Mouse (Mus musculus) liver, embryonic 16.5 days (tissue): ENCODE results near the gene Grik3. TPM values are rescaled to one million over a fixed set of nuclear protein-coding genes. Genes with fewer than 3 reads are reported as not detected.

ENCODE experiments used
- ATAC-seq: fragments of 200-750 bp; cut with Nextera tagmentation; 2 replicates; pipeline ENCODE4 v1.8.0; 2017; ENCODE audit warnings: low read depth, mild to moderate bottlenecking, moderate number of reproducible peaks, moderate library complexity
- H3K27ac ChIP-seq: fragments of 300-500 bp; sonication (generic); 2 replicates; pipeline ENCODE4 v1.5.1; 2014; ENCODE audit warnings: mild to moderate bottlenecking, low read length
- H3K27me3 ChIP-seq: fragments of 300-500 bp; sonication (generic); 2 replicates; pipeline ENCODE4 v1.6.1; 2014; ENCODE audit warnings: low read depth, low read length, mixed read lengths; ENCODE audit not compliant: control insufficient read depth, insufficient read depth
- H3K36me3 ChIP-seq: fragments of 300-500 bp; sonication (generic); 2 replicates; pipeline ENCODE4 v1.6.1; 2014; ENCODE audit warnings: mild to moderate bottlenecking; ENCODE audit not compliant: control insufficient read depth, insufficient read depth
- H3K4me1 ChIP-seq: fragments of 300-500 bp; sonication (generic); 2 replicates; pipeline ENCODE4 v1.6.1; 2014; ENCODE audit warnings: low read depth, low read length, mixed read lengths; ENCODE audit not compliant: control insufficient read depth
- H3K4me2 ChIP-seq: fragments of 300-500 bp; sonication (generic); 2 replicates; pipeline ENCODE4 v1.6.1; 2014; ENCODE audit warnings: low read depth, low read length, mixed read lengths
- H3K4me3 ChIP-seq: fragments of 300-500 bp; sonication (generic); 2 replicates; pipeline ENCODE4 v1.5.1; 2014; ENCODE audit warnings: low read depth, mild to moderate bottlenecking, low read length
- H3K9ac ChIP-seq: fragments of 300-500 bp; sonication (generic); 2 replicates; pipeline ENCODE4 v1.6.1; 2014; ENCODE audit warnings: low read depth, low read length
- H3K9me3 ChIP-seq: fragments of 300-500 bp; sonication (generic); replicated peaks from 2 replicates; pipeline ENCODE4 v1.6.1; 2016; ENCODE audit warnings: low read length; ENCODE audit not compliant: control insufficient read depth
- WGBS: fragments of 180-500 bp; shearing (Covaris S2); extraction: QIAGEN DNeasy Blood & Tissue Kit; methylation state at CpG from one replicate; pipeline ENCODE4 v1.1.7; 2014; ENCODE audit not compliant: insufficient replicate concordance; 5-methylcytosine and 5-hydroxymethylcytosine counted together
- polyA plus RNA-seq: library from polyadenylated mRNA; unstranded; fragments of >200 nt; fragmentation: Nextera tagmentation; extraction: Ambion mirVana; gene quantifications from 2 replicates; pipeline ENCODE4 v1.2.1, GENCODE M21; 2015

Gene Grik3
- polyA plus RNA-seq, 1 experiment from 2014 or later = not detected

DNA sequence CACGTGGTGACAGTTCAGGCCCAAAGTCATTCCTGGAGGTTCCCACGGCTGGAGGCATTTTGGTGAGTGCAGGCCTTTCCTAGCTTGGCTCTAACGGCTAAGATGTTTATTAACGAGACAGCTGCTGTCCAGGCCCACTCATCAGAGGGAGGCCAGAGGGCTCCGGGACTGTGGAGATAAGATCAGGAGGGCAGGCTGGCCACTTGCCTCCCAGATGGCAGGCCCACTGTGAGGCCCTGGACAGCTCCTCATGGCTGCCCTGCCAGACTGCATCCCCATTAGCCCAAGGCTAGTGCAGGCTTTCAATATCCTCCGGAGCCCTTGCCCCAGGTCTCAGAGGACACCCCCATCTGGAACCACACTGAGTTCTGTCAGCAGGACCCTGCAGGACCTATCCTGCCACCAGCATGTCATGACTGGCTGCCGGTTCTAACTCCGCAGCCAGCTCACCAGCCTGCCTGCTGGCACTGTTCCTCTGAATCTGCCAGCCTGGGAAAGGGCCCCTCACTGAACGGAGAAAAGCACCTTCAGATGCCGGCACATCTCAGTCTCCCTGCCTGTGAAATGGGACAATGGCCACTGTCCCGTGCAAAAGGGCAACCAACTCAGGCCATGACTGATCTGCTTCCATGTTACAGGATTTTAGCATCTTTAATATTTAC, 20.7 kb upstream of the Grik3 start:
- Histone ChIP-seq H3K27ac (no peak overlapping the region), H3K4me3 (no peak overlapping the region), H3K27me3 (no peaks in the 10 kb centered on the region), H3K9me3 (no peaks in the 10 kb centered on the region), H3K9ac (no peak overlapping the region), H3K36me3 (no peaks in the 10 kb centered on the region), H3K4me2 (no peak overlapping the region), H3K4me1 (no peaks in the 10 kb centered on the region)
- no peak for ATAC-seq
- 39% methylated on average over 11 of the region's 11 CpGs for WGBS

DNA sequence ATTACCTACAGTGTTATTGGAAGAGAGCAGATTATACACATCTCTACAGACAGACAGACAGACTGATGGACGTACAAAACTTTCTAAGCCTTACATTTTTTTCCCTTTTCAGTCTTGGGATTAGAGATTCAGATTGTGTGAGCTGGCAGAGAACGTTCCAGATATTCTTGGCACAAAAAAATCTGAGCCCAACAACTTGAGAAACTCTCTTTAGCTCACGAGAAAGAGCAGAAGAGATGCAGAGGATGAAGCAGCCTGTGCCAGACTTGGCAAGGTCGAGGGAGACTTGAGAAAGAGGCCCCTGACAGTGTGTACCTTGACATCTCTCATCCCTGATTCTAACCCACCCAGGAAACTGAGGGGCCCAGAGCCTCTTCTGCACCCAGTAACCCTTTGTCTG, 15.6 kb upstream of the Grik3 start:
- no peaks in the 10 kb centered on the region for H3K9me3 ChIP-seq
- H3K4me1 ChIP-seq = no peaks in the 10 kb centered on the region
- H3K27ac ChIP-seq = no peak overlapping the region
- H3K4me2 ChIP-seq = no peak overlapping the region
- H3K9ac ChIP-seq = no peak overlapping the region
- no peak overlapping the region for H3K4me3 ChIP-seq
- WGBS = 50% methylated on average over 4 of the region's 4 CpGs
- no peak for ATAC-seq
- H3K27me3 ChIP-seq = no peaks in the 10 kb centered on the region
- H3K36me3 ChIP-seq = no peaks in the 10 kb centered on the region

DNA sequence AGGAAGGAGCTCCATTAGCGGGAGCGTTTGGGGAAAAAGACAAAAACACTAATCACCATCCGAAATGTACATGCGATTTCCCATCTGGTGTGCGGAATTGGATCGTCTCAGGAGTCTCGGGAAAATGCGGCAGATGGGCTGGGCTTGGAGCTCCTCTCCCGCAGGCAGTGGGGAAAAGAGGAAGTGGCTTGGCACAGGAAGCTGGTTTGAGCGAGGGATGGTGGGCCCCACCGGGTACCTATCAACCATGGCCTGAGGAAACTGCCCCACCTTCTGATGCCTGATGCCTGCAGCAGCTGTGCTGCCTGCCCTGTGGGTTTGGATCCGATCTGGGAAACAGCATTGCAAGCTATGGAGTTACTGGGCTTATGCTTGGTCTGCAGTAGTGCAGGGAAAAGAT, 12.4 kb upstream of the Grik3 start:
- no peak overlapping the region for H3K9ac ChIP-seq
- WGBS = 27% methylated on average over 12 of the region's 12 CpGs
- no peaks in the 10 kb centered on the region for H3K36me3 ChIP-seq
- H3K4me1 ChIP-seq = no peaks in the 10 kb centered on the region
- no peaks in the 10 kb centered on the region for H3K9me3 ChIP-seq
- no peak overlapping the region for H3K27ac ChIP-seq
- H3K4me2 ChIP-seq = no peak overlapping the region
- H3K27me3 ChIP-seq = peaks cover 4% of the 10 kb centered on the region; the same call in 1 of the 2 replicates
- ATAC-seq = no peak
- H3K4me3 ChIP-seq = no peak overlapping the region

DNA sequence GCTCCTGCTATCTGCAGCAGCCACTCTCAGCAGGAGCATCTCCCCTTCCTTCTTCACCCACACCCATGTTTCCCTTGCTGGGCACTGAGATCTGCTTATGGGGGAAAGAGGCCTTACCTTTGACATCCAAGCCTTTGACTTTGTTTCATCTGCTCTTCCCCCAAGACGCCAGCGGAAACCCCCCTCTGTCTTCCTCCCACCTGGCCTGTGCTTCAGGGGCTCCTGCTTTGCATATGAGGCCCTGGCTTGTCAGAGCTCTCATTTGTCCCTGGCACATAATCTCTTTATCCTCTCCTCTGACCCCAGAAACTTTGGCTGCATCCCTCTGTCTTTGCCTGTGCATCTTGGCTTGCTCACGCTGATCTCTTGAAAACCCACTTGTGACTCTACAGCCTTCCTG, 9.2 kb upstream of the Grik3 start:
- Histone ChIP-seq H3K4me2 (no peak overlapping the region), H3K4me3 (no peak overlapping the region), H3K27me3 (peaks cover 17% of the 10 kb centered on the region), H3K9me3 (no peaks in the 10 kb centered on the region), H3K36me3 (no peaks in the 10 kb centered on the region), H3K9ac (no peak overlapping the region), H3K27ac (no peak overlapping the region), H3K4me1 (no peaks in the 10 kb centered on the region)
- WGBS = 23% methylated on average over 3 of the region's 3 CpGs
- ATAC-seq = no peak

DNA sequence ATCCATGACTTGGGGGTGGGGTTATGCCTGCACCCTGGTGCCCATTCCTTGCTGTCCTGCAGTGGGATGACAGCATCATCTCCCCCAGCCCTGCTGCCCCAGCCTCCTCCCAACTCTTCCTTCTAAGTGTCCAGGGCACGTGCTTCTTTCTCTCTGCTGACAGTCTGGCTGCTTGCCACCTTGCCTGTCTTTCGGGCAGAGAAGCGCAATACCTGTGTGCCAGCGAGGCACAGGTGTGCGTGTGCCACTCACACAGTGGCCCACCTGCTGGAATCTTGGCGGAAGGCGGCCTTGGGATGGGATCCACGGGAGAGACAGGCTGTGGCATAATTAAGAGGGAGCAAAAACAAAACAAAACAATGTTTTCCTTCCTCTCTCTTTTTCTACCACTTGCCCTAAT, 6.4 kb upstream of the Grik3 start:
- WGBS = 24% methylated on average over 8 of the region's 8 CpGs
- no peak for ATAC-seq
- H3K27ac ChIP-seq = no peak overlapping the region
- H3K4me1 ChIP-seq = no peaks in the 10 kb centered on the region
- no peak overlapping the region for H3K4me3 ChIP-seq
- H3K9ac ChIP-seq = no peak overlapping the region
- H3K36me3 ChIP-seq = no peaks in the 10 kb centered on the region
- no peak overlapping the region for H3K4me2 ChIP-seq
- peaks cover 45% of the 10 kb centered on the region for H3K27me3 ChIP-seq
- no peaks in the 10 kb centered on the region for H3K9me3 ChIP-seq

DNA sequence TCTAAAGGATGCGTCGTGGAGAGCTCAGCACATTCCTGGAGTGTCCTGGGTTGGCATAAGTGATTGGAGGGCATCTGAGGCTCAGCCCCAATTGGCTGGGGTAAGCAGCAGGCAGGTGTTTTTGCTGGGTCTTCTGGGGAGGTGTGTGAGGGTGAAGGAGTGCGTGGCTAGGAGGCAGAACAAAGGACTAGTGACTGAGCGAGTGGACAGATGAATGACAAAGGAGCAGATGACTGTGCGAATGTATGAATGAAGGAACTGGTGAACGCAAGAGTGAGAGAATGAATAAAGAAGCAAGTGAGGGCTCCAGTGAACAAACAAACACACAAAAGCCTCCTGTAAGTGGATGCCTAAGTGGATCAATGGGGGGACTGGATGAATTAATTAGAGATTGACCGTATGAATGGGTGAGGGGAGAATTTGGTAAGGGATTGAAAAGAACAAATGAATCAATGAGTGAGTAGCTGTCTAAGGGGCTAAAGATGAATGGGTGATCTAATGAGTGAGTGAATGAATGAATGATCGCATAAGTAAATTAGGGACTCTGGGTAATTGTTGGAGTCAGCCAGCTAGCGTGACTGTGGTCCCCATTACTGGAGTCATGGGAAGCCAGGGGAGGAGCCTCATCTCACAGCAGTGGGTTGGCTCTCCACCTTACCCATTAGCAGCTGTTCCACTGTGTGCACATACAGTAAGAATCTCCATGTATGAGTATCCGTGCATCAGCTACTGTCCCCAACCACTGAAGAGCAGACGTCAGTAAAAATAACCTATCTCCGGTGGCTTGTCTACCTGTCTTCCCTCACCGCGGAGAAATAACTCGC, 4.9 kb upstream of the Grik3 start:
- H3K27ac ChIP-seq = no peak overlapping the region
- H3K27me3 ChIP-seq = peaks cover 60% of the 10 kb centered on the region
- H3K9me3 ChIP-seq = no peaks in the 10 kb centered on the region
- ATAC-seq = no peak
- 40% methylated on average over 15 of the region's 15 CpGs for WGBS
- no peaks in the 10 kb centered on the region for H3K36me3 ChIP-seq
- H3K9ac ChIP-seq = no peak overlapping the region
- no peak overlapping the region for H3K4me3 ChIP-seq
- H3K4me2 ChIP-seq = no peak overlapping the region
- no peaks in the 10 kb centered on the region for H3K4me1 ChIP-seq

DNA sequence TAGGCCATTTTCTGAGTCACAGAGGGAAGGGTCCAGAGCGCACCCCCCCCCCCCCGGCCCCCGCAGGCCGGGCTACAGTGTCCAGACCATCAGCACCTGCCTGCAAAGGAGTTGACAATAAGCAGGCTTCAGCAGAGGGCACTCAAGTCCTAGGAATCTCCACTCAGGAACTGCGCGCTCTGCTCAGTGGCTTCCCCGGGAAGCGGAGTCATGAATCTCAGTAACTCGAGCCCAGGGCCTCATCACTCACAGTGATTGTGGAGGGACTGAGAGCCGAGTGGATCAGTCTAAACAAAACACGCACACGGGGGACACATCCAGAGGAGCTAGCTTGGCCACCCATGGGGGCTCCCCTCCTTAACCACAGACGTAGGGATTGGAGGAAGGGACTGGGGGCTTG, 3.9 kb upstream of the Grik3 start:
- no peak for ATAC-seq
- no peaks in the 10 kb centered on the region for H3K36me3 ChIP-seq
- H3K27me3 ChIP-seq = peaks cover 70% of the 10 kb centered on the region

DNA sequence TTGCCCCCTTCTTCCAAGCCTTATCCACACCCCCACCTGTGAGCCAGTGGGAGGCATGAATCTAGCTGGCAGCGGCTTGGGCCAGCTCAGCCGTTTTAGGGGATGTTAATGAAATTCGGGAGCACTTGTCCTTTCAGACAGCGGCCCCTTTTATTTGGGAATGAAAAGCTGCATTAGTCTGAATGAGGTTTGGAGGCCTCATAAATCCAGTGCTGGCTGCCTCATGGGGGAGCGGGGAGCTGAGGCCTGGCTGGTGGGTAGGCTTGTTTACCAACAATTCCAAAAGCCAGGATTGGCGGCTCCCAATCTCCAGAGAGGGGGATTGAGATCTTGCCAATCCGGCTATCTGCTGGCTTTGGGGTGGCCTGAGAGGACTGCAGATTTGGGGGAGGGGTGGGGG, 3.5 kb upstream of the Grik3 start:
- Histone ChIP-seq H3K9ac (no peak overlapping the region), H3K4me3 (no peak overlapping the region), H3K4me1 (no peaks in the 10 kb centered on the region), H3K27me3 (peaks cover 74% of the 10 kb centered on the region), H3K27ac (no peak overlapping the region), H3K4me2 (no peak overlapping the region), H3K36me3 (no peaks in the 10 kb centered on the region), H3K9me3 (no peaks in the 10 kb centered on the region)
- ATAC-seq = no peak
- WGBS = 4% methylated on average over 7 of the region's 7 CpGs

More for the DNA sequence above, 3.9 kb upstream of the Grik3 start:
- Histone ChIP-seq H3K9ac (no peak overlapping the region), H3K4me1 (no peaks in the 10 kb centered on the region), H3K27ac (no peak overlapping the region), H3K9me3 (no peaks in the 10 kb centered on the region), H3K4me3 (no peak overlapping the region), H3K4me2 (no peak overlapping the region)
- 5% methylated on average over 13 of the region's 13 CpGs for WGBS
